Mouse (Mus musculus) heart, embryonic 13.5 days (tissue): Measurements from ENCODE around the gene Hes2. TPM values are rescaled to one million over a fixed set of nuclear protein-coding genes. Genes with fewer than 3 reads are reported as not detected.

Source experiments
- ATAC-seq: fragments of 200-750 bp; cut with Nextera tagmentation; 2 replicates; pipeline ENCODE4 v1.8.0; 2017; ENCODE audit warnings: moderate TSS enrichment; ENCODE audit not compliant: insufficient number of reproducible peaks, low FRiP score, low TSS enrichment; ENCODE audit errors: extremely low read depth
- H3K27ac ChIP-seq: fragments of 300-500 bp; sonication (generic); replicated peaks from 2 replicates; pipeline ENCODE4 v1.5.1; 2015; ENCODE audit warnings: moderate library complexity, mild to moderate bottlenecking, inconsistent platforms
- H3K27me3 ChIP-seq: fragments of 300-500 bp; sonication (generic); replicated peaks from 2 replicates; pipeline ENCODE4 v1.6.1; 2015; ENCODE audit warnings: mild to moderate bottlenecking, inconsistent platforms
- H3K36me3 ChIP-seq: fragments of 300-500 bp; sonication (generic); 2 replicates; pipeline ENCODE4 v1.6.1; 2015; ENCODE audit warnings: mild to moderate bottlenecking, inconsistent platforms
- H3K4me1 ChIP-seq: fragments of 300-500 bp; sonication (generic); 2 replicates; pipeline ENCODE4 v1.6.1; 2015; ENCODE audit warnings: inconsistent platforms
- H3K4me2 ChIP-seq: fragments of 300-500 bp; sonication (generic); 2 replicates; pipeline ENCODE4 v1.6.1; 2015; ENCODE audit warnings: inconsistent platforms, mild to moderate bottlenecking, moderate library complexity
- H3K4me3 ChIP-seq: fragments of 300-500 bp; sonication (generic); 2 replicates; pipeline ENCODE4 v1.5.1; 2015; ENCODE audit warnings: moderate library complexity, mild to moderate bottlenecking, inconsistent platforms
- H3K9ac ChIP-seq: fragments of 300-500 bp; sonication (generic); 2 replicates; pipeline ENCODE4 v1.6.1; 2015; ENCODE audit warnings: inconsistent platforms, mild to moderate bottlenecking, moderate library complexity
- H3K9me3 ChIP-seq: fragments of 300-500 bp; sonication (generic); 2 replicates; pipeline ENCODE4 v1.6.1; 2016; ENCODE audit warnings: inconsistent platforms
- WGBS: fragments of 180-500 bp; shearing (Covaris S2); methylation state at CpG from one replicate; pipeline ENCODE4 v1.1.7; 2015; ENCODE audit warnings: mixed read lengths; 5-methylcytosine and 5-hydroxymethylcytosine counted together
- polyA plus RNA-seq: library from polyadenylated mRNA; unstranded; fragments of >200 nt; fragmentation: Nextera tagmentation; extraction: Ambion mirVana; gene quantifications from 2 replicates; pipeline ENCODE4 v1.2.1, GENCODE M21; 2015

Hes2 gene
- polyA plus RNA-seq, 1 experiment from 2014 or later: not detected

- H3K27me3 ChIP-seq: peaks cover 94% of the 10 kb centered on the region
- no peak overlapping the region for H3K9ac ChIP-seq
- no peak overlapping the region for H3K4me3 ChIP-seq
- H3K27ac ChIP-seq: no peak overlapping the region
- WGBS: 49% methylated on average over 5 of the region's 5 CpGs
- peaks cover 29% of the 10 kb centered on the region for H3K4me1 ChIP-seq
- H3K9me3 ChIP-seq: no peaks in the 10 kb centered on the region
- no peak overlapping the region for H3K4me2 ChIP-seq
- H3K36me3 ChIP-seq: no peaks in the 10 kb centered on the region
- ATAC-seq: no peak
Measured at GRCm38 (mm10) chr4:152133213-152133612, 25.5 kb upstream of the Hes2 start.

GRCm38 (mm10) chr4:152134507-152134906 is 24.2 kb upstream of the Hes2 start:
- no peak for ATAC-seq
- Histone ChIP-seq H3K4me1 (peaks cover 36% of the 10 kb centered on the region), H3K9me3 (no peaks in the 10 kb centered on the region), H3K36me3 (no peaks in the 10 kb centered on the region), H3K4me3 (no peak overlapping the region), H3K27me3 (peaks cover 91% of the 10 kb centered on the region), H3K27ac (no peak overlapping the region), H3K4me2 (no peak overlapping the region), H3K9ac (no peak overlapping the region)

- no peak overlapping the region for H3K27ac ChIP-seq
- no peak overlapping the region for H3K4me3 ChIP-seq
- no peak overlapping the region for H3K4me2 ChIP-seq
- H3K9me3 ChIP-seq: no peaks in the 10 kb centered on the region
- H3K27me3 ChIP-seq: peaks cover 89% of the 10 kb centered on the region
- ATAC-seq: no peak
- WGBS: 77% methylated on average over 12 of the region's 12 CpGs
- H3K4me1 ChIP-seq: peaks cover 30% of the 10 kb centered on the region
- no peak overlapping the region for H3K9ac ChIP-seq
- no peaks in the 10 kb centered on the region for H3K36me3 ChIP-seq
Measured at GRCm38 (mm10) chr4:152135363-152135762, 23.3 kb upstream of the Hes2 start.

- H3K27me3 ChIP-seq: peaks cover 89% of the 10 kb centered on the region
- no peak overlapping the region for H3K9ac ChIP-seq
- H3K4me3 ChIP-seq: no peak overlapping the region
- H3K9me3 ChIP-seq: no peaks in the 10 kb centered on the region
- H3K4me2 ChIP-seq: no peak overlapping the region
- H3K36me3 ChIP-seq: no peaks in the 10 kb centered on the region
- H3K27ac ChIP-seq: no peak overlapping the region
- ATAC-seq: no peak
- 30% methylated on average over 6 of the region's 6 CpGs for WGBS
- H3K4me1 ChIP-seq: peaks cover 21% of the 10 kb centered on the region
Measured at GRCm38 (mm10) chr4:152136112-152136875, 22.4 kb upstream of the Hes2 start.

- no peak overlapping the region for H3K4me3 ChIP-seq
- H3K27ac ChIP-seq: no peak overlapping the region
- H3K9me3 ChIP-seq: no peaks in the 10 kb centered on the region
- no peak overlapping the region for H3K4me2 ChIP-seq
- H3K4me1 ChIP-seq: peaks cover 15% of the 10 kb centered on the region
- ATAC-seq: no peak
- no peaks in the 10 kb centered on the region for H3K36me3 ChIP-seq
- H3K27me3 ChIP-seq: peaks cover 89% of the 10 kb centered on the region
- WGBS: 83% methylated on average over 2 of the region's 2 CpGs
- no peak overlapping the region for H3K9ac ChIP-seq
Measured at GRCm38 (mm10) chr4:152136876-152137250, 21.8 kb upstream of the Hes2 start.

- H3K27me3 ChIP-seq: peaks cover 80% of the 10 kb centered on the region
- H3K27ac ChIP-seq: no peak overlapping the region
- H3K9me3 ChIP-seq: no peaks in the 10 kb centered on the region
- H3K4me2 ChIP-seq: peak overlapping the region; percentile 81
- 3% methylated on average over 51 of the region's 51 CpGs for whole genome bisulfite sequencing
- H3K36me3 ChIP-seq: no peaks in the 10 kb centered on the region
- peaks cover 11% of the 10 kb centered on the region for H3K4me1 ChIP-seq
- H3K9ac ChIP-seq: peak overlapping the region; percentile 63; the same call in 1 of the 2 replicates
- peak overlapping the region; percentile 60 for H3K4me3 ChIP-seq
- ATAC-seq: peak; percentile 80
Measured at GRCm38 (mm10) chr4:152138497-152139260, 20.0 kb upstream of the Hes2 start.

- H3K27me3 ChIP-seq: peaks cover 79% of the 10 kb centered on the region
- no peak overlapping the region for H3K27ac ChIP-seq
- H3K4me2 ChIP-seq: no peak overlapping the region
- H3K9ac ChIP-seq: no peak overlapping the region
- H3K9me3 ChIP-seq: no peaks in the 10 kb centered on the region
- H3K36me3 ChIP-seq: no peaks in the 10 kb centered on the region
- H3K4me1 ChIP-seq: peaks cover 11% of the 10 kb centered on the region
- no peak overlapping the region for H3K4me3 ChIP-seq
- 34% methylated on average over 6 of the region's 6 CpGs for WGBS
- ATAC-seq: no peak
Measured at GRCm38 (mm10) chr4:152140441-152140840, 18.2 kb upstream of the Hes2 start.

GRCm38 (mm10) chr4:152141521-152142135 is 17.0 kb upstream of the Hes2 start:
- ATAC-seq: no peak
- Histone ChIP-seq H3K27me3 (peaks cover 77% of the 10 kb centered on the region), H3K4me2 (no peak overlapping the region), H3K9ac (no peak overlapping the region), H3K4me1 (peaks cover 11% of the 10 kb centered on the region), H3K27ac (no peak overlapping the region), H3K4me3 (no peak overlapping the region), H3K9me3 (no peaks in the 10 kb centered on the region), H3K36me3 (no peaks in the 10 kb centered on the region)
- WGBS: 65% methylated on average over 8 of the region's 8 CpGs

- peaks cover 5% of the 10 kb centered on the region for H3K4me1 ChIP-seq
- H3K27ac ChIP-seq: no peak overlapping the region
- no peak overlapping the region for H3K4me2 ChIP-seq
- no peak overlapping the region for H3K9ac ChIP-seq
- no peak overlapping the region for H3K4me3 ChIP-seq
- ATAC-seq: no peak
- WGBS: 24% methylated on average over 1 of the region's 1 CpGs
- H3K36me3 ChIP-seq: no peaks in the 10 kb centered on the region
- H3K27me3 ChIP-seq: peaks cover 82% of the 10 kb centered on the region
- no peaks in the 10 kb centered on the region for H3K9me3 ChIP-seq
Measured at GRCm38 (mm10) chr4:152143632-152144031, 15.0 kb upstream of the Hes2 start.

GRCm38 (mm10) chr4:152145473-152145872 is 13.2 kb upstream of the Hes2 start:
- H3K36me3 ChIP-seq: no peaks in the 10 kb centered on the region
- no peak overlapping the region for H3K9ac ChIP-seq
- H3K4me2 ChIP-seq: no peak overlapping the region
- H3K27me3 ChIP-seq: peaks cover 85% of the 10 kb centered on the region
- H3K9me3 ChIP-seq: no peaks in the 10 kb centered on the region
- no peak overlapping the region for H3K27ac ChIP-seq
- no peak overlapping the region for H3K4me3 ChIP-seq
- H3K4me1 ChIP-seq: peaks cover 3% of the 10 kb centered on the region; the same call in 1 of the 2 replicates
- no peak for ATAC-seq
- WGBS: 60% methylated on average over 10 of the region's 10 CpGs

GRCm38 (mm10) chr4:152146033-152146827 is 12.4 kb upstream of the Hes2 start:
- Histone ChIP-seq H3K4me2 (no peak overlapping the region), H3K9ac (no peak overlapping the region), H3K4me3 (no peak overlapping the region), H3K36me3 (no peaks in the 10 kb centered on the region), H3K4me1 (peaks cover 6% of the 10 kb centered on the region; the same call in 1 of the 2 replicates), H3K27ac (no peak overlapping the region), H3K9me3 (no peaks in the 10 kb centered on the region), H3K27me3 (peaks cover 86% of the 10 kb centered on the region)
- 60% methylated on average over 11 of the region's 11 CpGs for WGBS
- no peak for ATAC-seq
